Mouse (Mus musculus) testis, adult 2 months (tissue): ENCODE results near the gene Prkcsh.

Experiments
- CTCF ChIP-seq: fragments of 200-500 bp; IDR thresholded peaks from 2 replicates; pipeline ENCODE4 v1.5.1; 2012; ENCODE audit warnings: low read depth, mild to moderate bottlenecking, inconsistent platforms, low read length, moderate library complexity; ENCODE audit not compliant: control insufficient read depth, insufficient read depth, insufficient replicate concordance
- POLR2A ChIP-seq: fragments of 200-500 bp; IDR thresholded peaks from 2 replicates; pipeline ENCODE4 v1.6.1; 2012; ENCODE audit warnings: low read depth, mild to moderate bottlenecking, inconsistent platforms, low read length, moderate library complexity; ENCODE audit not compliant: control insufficient read depth

DNA sequence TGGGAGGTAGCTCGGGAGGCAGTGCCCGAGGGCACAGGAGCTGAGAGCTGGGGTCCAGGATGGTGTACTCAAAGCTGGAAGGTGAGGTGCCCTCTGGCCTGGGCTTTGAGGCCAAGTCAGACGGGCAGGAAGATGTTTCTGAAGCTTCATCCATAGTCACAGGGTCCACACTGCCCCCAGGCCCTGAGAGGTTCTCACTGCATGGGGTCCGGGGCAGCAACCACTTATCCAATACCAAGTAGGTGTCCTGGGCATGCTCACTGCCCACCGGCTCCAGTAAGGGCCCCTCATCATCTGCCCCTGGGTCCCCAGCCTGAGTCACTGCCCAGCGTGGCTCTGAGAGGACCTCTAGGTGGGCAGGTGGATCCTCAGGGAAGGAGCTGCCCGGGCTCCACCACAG, 43.4 kb upstream of the Prkcsh start:
- TF ChIP-seq CTCF (no peak), POLR2A (no peak)
